Mouse (Mus musculus): Measurements from ENCODE around the gene Col6a6.

Gene Col6a6

DNA sequence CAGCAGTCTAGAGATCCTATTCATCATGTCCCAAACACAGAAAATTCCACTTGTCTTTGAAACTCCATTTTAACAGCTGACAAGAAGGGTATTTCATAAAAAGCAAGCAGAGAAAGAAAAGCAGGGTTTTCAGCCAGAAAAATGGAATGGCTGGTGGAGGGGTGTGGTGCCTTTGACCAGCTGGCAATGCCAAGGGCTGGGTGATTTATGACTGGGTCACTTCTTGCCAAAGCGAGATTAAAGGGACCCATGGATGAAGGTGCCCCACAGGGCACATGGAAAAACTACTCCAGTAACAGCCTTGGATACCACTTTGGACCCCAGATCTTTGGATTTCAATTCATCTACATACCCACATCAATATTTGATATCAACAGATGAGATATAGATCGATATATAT, 93.3 kb downstream of the Col6a6 start:
- no peak for DNase-seq

DNA sequence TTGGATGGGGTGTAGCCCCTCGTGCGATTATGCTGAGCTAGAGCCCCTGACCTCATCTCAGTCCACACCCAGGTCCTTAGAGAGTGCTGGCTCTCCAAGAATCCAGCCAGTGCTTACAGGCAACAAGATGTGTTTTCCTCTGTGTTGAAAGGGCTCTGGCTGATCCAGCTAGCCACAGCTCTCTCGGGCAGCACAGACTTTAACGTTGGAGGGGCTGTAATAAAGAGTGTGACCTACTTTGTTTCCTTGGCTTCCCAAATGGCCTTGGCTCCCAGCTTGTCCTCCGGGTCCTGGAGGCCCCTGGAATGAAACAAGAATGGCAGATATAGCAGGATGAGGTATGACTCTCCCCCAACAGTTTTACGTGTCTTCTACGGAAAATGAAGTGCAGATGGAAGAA, 96.0 kb downstream of the Col6a6 start:
- DNase-seq, result no peak

DNA sequence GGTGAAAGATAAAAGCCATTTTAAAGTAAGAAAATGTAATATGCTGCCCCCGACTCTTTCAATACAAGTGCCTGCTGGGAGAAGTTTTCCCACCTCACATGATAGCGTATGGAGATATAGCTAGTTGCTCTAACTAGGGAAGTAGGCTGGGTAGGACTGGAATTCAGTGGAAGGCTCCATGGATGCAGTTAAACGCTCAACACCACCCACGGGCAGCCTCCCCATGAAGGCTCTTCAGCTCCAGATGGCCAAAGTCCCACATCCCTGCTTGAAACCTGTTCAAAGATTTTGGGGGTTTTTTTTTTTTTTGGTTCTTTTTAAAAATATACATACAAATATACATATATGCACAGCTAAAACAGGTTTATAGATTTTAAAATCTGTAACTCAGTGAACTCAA, 107.5 kb downstream of the Col6a6 start:
- DNase-seq, result no peak

DNA sequence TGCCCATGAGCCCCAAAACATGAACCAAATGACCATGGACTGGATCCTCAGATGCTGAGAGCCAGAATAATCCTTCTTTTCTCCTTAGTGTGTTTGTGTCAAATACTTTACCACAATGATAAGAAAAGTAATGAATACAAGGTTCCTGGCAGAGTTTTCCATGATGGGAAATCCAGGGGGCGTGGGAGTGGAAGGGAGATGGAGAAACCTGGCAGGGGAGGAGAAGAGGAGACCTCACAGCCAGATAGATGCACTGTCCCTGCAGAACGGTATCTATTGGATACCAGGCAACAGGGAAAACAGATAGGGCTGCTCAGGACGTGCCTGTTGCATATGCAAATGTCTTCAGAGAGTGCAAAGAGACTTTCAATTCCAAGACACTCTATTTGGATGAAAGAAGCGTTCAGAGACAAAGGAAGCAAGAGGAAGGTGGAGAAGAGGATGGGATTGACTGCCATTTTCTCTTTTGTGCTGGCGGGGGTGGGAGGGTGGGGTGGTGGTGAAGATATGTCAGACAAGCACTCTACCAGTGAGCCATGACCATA, 108.0 kb downstream of the Col6a6 start:
- no peak for DNase-seq

DNA sequence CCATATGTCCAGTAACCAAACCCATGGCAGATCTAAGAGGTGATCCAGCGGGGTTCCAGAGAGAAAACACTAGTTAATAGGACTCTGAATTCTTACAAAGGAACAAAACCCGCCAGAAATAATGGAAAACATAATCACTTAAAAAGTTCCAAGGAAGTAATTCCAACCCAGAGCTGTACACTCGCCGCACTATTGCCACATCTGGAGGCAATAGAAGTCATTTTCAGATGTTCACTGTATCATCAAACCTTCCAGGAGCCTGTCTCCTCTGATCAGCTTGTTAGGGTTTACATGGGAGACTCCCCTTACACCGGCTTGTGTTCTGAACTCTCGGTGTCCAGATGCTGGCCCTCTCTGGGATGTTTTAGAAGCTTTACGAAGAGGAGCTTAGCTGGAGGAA, 108.6 kb downstream of the Col6a6 start:
- DNase-seq, result no peak

DNA sequence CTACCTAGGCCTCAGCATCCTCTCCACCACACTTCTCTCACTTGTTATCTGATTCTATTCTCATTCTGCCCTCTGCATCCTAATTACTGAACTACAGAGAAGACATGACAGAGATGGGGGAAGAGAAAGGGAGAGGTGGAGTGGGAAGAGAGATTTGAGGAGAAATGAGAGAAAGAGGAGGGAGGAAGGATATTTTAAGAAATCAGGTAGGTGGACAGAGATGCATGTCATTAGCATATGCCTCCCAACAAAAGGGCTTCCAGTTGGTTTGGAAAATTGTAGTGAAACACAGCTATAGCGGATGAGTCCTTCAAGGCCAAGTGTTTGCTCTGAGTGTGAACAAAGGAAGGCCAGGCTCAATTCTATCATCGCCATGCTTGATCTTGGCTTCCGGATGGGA, 115.9 kb downstream of the Col6a6 start:
- DNase-seq, result no peak

DNA sequence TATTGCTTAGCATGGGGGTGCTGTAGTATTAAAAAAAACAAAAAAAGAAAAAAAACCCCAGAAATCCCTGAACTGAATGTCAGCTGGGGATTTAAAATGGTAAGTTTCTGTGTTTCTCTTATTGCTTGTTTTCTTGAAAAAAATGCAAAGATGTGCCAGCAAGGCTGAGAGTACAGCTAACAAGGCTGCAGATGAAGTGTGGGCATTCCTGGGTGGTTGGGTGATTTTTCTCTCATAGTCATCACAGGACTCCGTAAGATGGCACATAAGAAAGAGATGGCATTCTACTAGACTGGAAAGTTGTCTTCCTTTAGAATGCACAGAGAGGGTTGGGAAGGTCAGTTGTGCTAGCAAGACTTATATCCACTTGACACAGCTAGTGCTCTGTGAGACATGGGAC, 122.9 kb downstream of the Col6a6 start:
- DNase-seq, result no peak

DNA sequence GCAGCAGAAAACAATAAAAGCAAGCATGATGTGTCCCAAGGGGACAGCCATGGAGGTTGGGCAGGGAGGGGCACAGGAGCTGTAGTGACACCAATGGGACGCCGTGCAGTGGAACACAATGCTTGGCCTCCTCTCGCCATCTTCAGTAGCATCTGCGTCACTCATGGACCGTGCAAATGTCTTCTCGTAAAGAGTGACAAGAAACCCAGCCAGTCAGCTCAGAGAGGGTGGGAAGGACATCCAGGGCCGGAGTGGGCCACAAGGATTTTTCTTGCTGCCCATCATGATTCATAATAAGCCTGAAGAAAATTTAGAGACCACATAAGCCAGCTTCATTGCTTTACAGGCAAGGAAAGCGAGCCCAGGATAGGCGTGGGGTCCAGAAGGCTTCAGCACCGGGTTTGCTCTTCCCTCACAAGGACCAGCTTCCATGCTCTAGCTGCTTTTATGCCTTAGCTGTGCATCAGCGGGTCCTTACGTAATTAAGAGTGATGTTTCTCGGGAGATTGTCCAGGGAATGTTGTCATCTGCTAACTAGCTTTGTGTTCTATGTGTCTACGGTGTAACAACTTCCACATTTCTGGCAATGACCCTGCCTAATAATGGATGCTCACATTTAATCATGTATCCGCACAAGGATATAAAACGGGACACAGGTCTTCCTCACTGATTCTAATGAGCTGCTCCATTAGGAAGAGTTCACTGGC, 123.6 kb downstream of the Col6a6 start:
- no peak for DNase-seq

DNA sequence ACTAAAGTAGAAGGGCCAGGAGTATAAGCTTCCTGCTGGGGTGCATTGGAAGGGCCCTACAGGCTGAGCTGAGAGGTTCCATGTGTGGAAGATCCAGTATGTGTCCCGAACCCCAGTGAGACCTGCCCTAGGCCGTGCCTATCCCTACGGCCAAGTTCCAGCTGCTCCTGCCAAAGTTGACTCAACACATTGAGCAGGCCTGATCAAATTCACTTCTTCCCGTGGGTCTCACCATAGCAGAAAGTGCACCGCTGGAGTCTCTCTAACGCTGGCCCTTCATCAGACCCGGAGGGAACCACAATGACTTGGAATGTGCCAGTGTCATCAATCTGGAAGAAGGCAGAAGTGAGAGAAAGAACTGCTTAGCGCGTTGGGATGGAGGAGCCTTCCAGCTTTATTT, 126.0 kb downstream of the Col6a6 start:
- no peak for DNase-seq

DNA sequence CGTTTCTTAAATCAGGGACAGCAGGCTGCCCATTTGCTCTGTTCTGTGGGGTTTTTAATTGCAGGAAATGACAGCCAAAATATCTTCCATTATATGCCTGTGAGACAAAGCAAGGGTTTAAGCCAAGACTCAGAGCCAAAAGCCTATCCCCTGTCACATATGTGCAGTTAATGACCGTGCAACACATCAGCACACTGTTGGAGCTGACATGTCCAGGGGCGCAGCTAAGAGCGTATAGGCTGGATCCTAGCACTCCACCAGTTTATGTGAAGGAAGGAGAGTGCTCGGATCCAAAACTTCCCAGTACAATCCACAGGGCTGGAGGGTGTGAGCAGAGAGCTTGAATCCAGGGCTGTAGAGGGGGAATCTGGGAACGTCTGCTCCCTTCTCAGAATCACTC, 127.3 kb downstream of the Col6a6 start:
- DNase-seq, result no peak

DNA sequence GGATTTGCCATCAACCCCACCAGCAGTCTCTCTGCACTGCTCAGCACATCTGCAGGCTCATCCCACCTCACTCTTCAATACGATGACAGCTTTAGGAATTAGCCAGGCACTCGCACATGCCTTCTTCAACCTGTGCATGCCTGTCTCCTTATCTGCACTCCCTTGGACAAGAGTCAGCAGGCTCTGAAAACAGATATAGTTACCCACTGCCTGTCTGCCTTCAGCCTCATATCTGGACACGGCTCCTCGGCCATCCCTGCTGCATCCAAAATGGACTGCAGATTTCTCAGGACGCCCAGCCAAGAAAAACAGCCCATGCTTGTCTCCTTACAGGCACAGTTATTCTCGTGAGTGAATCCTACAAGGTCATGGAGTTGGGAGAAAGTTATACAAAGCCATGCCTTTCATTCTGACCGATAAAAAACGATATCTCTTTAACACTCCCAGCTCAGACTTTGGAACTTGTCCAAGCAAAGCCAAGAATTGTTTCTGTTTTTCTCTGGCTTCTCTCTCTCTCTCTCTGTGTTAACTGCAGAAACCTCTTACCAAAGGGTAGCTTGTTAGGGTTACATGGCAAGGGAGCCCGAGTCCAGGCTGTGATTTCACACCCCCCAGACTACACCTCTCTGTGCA, 130.1 kb downstream of the Col6a6 start:
- DNase-seq, result no peak

DNA sequence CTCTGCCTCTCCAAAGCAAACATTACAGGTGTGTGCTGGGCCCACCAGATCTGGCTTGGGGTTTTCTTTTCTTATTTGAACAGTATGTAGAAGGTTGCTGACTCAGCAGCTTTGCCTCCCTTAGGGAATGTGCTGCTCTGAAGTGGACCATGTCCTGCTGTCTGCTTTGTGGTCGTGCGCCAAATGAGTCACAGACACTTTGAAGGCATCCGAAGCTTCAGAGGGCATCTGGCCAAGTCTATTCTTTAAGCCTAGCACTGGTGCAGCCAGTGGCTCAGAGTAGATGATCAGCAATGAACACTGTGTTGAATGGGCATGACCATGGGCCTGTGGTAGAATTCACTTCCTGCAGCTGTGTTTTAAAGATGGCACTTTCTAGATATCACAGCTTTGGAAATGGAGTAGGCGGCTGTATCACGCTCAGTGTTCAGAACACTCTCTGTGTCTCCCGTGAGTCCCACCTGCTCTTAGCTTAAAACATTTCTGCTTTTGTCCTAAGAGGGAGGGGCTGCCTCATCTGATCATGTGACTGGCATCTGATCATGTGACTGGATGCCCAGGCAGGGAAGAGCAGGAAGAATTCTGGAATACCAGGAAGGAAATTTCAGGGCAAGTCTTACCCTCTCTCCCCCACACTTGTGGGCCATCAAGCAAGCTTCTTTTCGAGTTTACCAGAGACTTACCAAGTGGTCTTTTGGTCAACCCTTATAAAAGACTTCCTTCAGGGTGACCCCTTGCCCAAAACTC, 131.0 kb downstream of the Col6a6 start:
- no peak for DNase-seq

DNA sequence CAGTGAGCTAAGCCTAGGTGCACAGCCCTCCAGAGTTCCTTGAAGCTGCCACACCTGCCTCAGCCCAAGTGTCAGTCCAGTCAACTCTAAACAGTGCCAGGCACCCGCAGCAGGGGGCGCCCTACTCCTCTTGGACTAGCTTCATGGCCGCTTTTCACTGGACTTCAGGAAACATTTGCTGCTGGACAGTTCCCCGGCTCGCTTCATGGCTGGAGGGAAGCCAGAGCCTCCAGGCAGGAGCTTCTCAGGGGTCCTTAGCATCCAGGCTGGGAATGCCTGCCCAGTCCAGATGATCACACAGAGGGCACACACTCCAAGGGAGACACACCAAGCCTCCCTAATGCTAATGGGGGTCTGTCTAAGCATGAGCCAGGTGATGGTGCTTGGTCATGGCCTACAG, 134.1 kb downstream of the Col6a6 start:
- peak; percentile 51 to 64 for DNase-seq

DNA sequence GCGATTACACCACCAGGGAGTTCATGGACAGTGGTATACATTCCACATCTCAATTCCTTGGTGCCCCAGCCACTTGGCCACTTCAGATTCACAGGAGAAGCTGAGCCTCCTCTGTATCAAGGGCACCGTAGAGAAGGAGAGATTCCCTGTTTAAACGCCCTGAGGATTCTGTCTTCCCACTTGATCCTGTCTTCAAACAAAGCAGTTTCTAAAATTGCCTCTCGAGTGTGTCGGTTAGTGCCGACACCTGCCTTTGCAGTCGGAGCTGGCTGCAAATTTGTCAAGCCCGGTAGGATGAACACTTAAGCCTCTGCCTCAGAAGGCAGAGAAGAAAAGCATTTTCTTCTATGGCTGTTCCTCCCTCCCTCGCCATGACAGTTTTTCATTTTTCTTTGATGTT, 134.9 kb downstream of the Col6a6 start:
- no peak for DNase-seq

DNA sequence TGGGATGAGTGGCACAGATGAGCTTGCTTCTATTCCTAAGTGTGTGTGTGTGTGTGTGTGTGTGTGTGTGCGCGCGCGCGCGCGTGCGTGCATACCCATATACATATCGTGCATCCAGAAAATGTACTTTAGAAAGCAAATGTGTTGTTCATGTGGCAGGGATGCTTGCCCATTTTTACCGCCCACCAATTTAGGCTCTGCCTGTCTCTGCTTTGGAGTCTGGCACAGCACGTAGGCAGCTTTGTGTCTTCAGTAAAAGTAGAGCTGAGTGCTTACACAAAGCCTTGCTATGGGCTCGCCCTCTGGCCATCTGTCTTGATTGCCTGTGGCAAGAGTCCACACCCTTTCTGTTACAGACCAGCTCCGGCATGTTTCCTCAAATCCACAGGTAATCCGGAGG, 135.5 kb downstream of the Col6a6 start:
- DNase-seq, result no peak

DNA sequence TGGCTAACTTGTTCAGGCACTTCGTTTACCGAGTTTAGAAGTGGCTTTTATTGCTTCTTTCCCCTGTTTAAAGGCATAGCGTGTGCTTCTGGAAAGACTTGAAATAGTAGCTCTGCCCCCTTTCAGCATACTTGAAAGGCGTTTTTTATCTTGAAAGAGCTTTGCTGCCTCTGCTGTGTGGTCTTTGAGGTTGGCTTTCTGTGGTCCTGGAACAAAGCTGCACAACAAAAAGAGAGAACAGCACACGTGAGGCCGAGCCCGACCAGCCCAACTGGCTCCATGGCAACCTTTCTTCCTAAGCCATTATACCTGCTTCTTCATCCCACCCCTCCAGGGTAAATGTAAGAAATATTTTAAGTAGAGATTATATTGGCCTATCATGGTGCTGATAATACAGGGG, 138.5 kb downstream of the Col6a6 start:
- DNase-seq, result no peak

DNA sequence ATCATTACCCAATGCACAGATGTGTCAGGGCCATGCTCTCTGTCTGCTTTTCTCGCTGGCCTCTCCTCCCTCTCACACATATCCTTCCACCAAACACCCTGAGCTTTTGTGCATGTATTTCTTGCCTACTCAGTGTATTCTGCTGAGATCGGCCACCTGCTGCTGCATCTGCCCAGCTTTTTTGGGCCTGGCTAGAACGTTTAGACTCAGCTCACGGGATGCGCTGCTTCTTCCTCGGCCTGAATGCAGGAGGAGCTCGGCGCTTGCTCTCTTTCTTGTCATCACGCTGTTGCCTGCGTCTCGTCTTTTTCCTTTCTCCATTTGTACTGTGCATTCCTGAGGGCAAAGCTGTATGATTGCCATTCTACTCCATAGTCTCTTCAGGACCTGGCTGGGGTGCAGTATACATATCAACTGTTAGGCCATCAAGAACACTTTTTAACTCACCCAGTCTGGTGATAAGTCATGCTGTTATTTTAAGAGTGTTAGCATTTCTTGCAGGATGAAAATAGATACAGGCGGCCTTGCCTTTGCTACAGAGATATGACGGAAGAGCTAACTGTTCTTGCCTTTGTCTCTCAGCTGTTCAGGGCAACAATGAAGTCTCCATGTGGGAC, 143.3 kb downstream of the Col6a6 start:
- DNase-seq, result no peak

DNA sequence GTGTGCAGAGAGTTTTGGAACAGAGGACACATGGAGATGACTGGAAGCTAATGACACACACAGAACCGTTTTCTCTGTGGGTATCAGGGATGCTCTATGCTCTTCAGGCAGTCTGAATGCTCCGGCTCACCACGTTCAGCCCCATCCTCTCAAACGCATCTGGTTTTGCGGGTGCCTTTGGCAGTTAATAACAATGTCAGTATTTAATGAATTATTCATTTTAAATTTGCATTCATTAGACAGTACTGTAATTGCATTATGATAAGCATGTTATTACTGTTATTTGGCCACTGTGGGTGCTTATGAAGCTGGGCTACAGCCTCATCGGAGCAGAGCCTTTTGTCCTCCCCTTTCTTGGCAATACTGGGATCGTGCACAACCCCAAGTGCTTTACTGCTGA, 146.6 kb downstream of the Col6a6 start:
- no peak for DNase-seq

DNA sequence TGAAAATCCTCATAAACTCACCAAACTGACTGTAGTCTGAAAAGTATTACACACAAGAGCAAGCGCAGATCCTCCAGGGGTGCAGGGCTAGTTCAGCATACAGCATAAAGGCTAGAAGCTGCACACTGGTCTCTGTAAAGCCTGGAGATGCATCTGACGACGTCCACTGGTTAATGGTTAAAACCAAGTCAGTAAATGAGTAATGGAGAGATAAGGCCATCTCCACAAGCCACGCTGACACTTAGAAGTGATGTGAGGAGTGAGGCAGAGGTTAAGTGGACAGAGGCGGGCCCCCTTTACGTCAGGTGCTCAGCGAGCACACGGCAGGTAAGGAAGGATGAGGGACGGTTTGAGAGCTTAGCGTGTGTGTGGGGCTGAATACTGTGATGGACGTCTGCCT, 152.0 kb downstream of the Col6a6 start:
- DNase-seq, result no peak

DNA sequence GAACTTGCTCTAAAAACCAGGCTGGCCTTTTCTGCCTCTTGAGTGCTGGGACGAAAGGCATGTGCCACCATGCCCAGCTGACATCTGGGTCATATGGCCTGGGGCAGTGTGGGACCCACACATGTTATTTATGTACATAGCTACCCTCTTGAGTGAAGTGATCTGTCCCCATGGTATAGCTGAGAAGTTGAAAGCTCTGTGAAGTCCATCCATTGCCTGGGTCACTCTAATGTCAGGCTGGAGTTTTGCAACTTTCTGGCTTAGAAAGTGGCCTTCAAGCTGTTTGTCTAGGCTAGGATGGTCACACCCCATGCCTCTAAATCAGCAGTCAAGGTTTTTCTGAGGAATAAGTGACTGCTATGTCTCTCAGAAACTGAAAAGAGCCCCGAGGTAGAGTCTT, 155.9 kb downstream of the Col6a6 start:
- no peak for DNase-seq

DNA sequence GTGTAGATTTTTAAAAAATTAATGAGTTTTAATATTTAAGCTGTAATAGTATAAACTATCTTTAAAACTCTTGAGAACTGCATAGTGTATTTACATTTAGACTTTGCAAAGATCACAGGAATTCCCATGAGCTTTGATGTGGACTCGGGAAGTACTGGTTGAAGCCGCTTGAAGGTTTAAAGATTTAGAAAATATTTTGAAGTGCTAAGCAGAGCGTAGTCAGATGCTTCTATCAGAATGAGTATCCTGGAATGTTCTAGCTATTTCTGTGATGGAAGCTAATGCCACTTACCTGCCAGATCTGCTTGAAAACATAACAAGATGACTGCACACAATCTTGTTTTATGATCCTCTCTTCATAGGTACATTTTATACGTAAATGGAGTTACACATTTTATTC, 157.0 kb downstream of the Col6a6 start:
- DNase-seq, result no peak

DNA sequence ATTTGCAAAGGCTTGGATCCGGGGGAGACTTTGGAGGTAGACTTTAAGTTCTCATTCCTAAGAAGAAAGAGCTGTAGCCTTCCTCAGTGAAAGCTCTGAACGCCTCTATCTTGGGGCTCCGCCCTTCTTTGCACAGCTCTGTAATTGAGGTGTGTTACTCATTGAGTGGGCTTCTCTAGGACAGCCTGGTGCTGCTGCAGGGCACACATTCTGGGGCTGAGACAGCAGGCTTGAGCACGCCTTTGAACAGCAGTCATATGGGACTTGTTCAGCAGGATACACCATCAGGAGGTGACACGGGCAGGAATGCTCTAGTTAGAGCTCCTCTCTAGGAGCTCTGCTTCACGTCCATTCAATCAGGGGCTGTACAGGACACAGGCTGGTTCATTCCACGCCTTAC, 162.7 kb downstream of the Col6a6 start:
- no peak for DNase-seq

DNA sequence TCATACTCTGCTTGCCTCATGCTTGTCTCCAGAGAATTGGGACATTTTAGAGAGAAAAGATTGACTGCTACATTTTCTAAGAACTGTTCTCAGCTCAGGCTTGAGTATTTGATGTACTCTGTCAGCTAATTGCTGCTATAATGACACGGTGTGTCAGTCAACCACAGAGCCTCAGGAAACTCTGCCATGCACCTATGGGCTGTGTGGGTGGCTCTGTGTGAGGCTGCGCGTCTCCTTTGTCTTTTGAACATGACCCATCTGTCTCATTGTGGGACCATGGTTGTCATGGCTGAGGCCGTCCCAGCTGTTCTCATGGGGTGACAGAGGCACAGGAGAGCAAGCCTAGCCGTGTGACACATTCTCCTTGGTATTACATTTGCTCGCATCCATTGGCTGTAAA, 168.1 kb downstream of the Col6a6 start:
- DNase-seq, result no peak

DNA sequence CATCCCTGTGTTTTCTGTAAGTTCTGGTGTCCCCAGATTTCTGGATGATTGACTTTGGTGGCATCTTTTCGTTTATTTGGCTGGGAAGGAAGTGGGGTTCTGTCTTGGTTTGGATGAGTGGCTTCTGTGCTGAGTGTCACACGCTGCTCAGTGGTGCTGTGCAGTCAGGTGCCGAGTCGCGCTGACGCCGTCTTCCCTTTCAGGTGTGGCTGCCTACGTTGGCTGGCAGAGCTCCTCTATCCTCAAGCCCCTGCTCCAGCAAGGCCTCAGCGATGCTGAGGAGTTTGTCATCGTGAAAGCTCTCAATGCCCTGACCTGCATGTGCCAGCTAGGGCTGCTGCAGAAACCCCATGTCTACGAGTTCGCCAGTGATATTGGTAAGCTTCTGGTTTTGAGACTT, 169.7 kb downstream of the Col6a6 start:
- DNase-seq, result no peak

Data from cerebellum, adult 18-20 months (tissue).